Mouse (Mus musculus): Measurements from ENCODE around the gene Slc1a6. TPM values are rescaled to one million over a fixed set of nuclear protein-coding genes. Genes with fewer than 3 reads are reported as not detected.

Slc1a6 gene
- polyA plus RNA-seq (2014; fragmentation: Nextera tagmentation; extraction: Ambion mirVana): 0.80 and 0.84 TPM in 2 replicates

- Histone ChIP-seq H3K9me3 (ENCODE audit: control insufficient read depth, low read length) (no peaks in the 10 kb centered on the region), H3K27me3 (ENCODE audit: control insufficient read depth, insufficient read depth, low read length) (peaks cover 4% of the 10 kb centered on the region; the same call in 1 of the 2 replicates), H3K36me3 (ENCODE audit: control insufficient read depth, insufficient read depth, low read length) (no peaks in the 10 kb centered on the region), H3K4me3 (ENCODE audit: low read depth, low read length) (peak within 1 kb of the TSS; percentile 53), H3K9ac (ENCODE audit: low read length) (peak within 1 kb of the TSS; percentile 70), H3K4me1 (ENCODE audit: control insufficient read depth, insufficient read depth, low read length) (no peaks in the 10 kb centered on the region), H3K4me2 (ENCODE audit: low read depth) (peak within 1 kb of the TSS; percentile 98), H3K27ac (ENCODE audit: low read depth, low read length) (no peak within 1 kb of the TSS)
- ATAC-seq (ENCODE audit: insufficient read depth, low FRiP score, low TSS enrichment): peak; percentile 66
- peak; percentile 37 for DNase-seq (ENCODE audit: low spot score)
- WGBS: 2% methylated on average over 22 of the region's 54 CpGs
These were observed at the start of gene Slc1a6 for GRCm38 (mm10) chr10:78779981-78780651. Gene Slc1a6, plus strand, starts transcription at chr10:78780496.

GRCm38 (mm10) chr10:78739821-78740220 is 40.5 kb upstream of the Slc1a6 start:
- H3K9ac ChIP-seq (ENCODE audit: low read length): no peak overlapping the region
- no peaks in the 10 kb centered on the region for H3K4me1 ChIP-seq (ENCODE audit: control insufficient read depth, insufficient read depth, low read length)
- no peak overlapping the region for H3K4me2 ChIP-seq (ENCODE audit: low read depth)
- H3K9me3 ChIP-seq (ENCODE audit: control insufficient read depth, low read length): no peaks in the 10 kb centered on the region
- no peak overlapping the region for H3K27ac ChIP-seq (ENCODE audit: low read depth, low read length)
- WGBS: 81% methylated on average over 4 of the region's 4 CpGs
- ATAC-seq (ENCODE audit: insufficient read depth, low FRiP score, low TSS enrichment): no peak
- no peak for DNase-seq (ENCODE audit: low spot score)
- H3K27me3 ChIP-seq (ENCODE audit: control insufficient read depth, insufficient read depth, low read length): no peaks in the 10 kb centered on the region
- no peaks in the 10 kb centered on the region for H3K36me3 ChIP-seq (ENCODE audit: control insufficient read depth, insufficient read depth, low read length)
- H3K4me3 ChIP-seq (ENCODE audit: low read depth, low read length): no peak overlapping the region

- Histone ChIP-seq H3K4me1 (ENCODE audit: control insufficient read depth, insufficient read depth, low read length) (no peaks in the 10 kb centered on the region), H3K27ac (ENCODE audit: low read depth, low read length) (no peak overlapping the region), H3K4me3 (ENCODE audit: low read depth, low read length) (no peak overlapping the region), H3K9ac (ENCODE audit: low read length) (no peak overlapping the region), H3K4me2 (ENCODE audit: low read depth) (no peak overlapping the region), H3K9me3 (ENCODE audit: control insufficient read depth, low read length) (no peaks in the 10 kb centered on the region), H3K36me3 (ENCODE audit: control insufficient read depth, insufficient read depth, low read length) (no peaks in the 10 kb centered on the region), H3K27me3 (ENCODE audit: control insufficient read depth, insufficient read depth, low read length) (no peaks in the 10 kb centered on the region)
- DNase-seq (ENCODE audit: low spot score) (no peak), ATAC-seq (ENCODE audit: insufficient read depth, low FRiP score, low TSS enrichment) (no peak)
These were observed 36.6 kb upstream of the Slc1a6 start for GRCm38 (mm10) chr10:78743721-78744120.

GRCm38 (mm10) chr10:78745453-78746232 is 34.7 kb upstream of the Slc1a6 start:
- Histone ChIP-seq H3K4me1 (ENCODE audit: control insufficient read depth, insufficient read depth, low read length) (no peaks in the 10 kb centered on the region), H3K36me3 (ENCODE audit: control insufficient read depth, insufficient read depth, low read length) (no peaks in the 10 kb centered on the region), H3K9ac (ENCODE audit: low read length) (no peak overlapping the region), H3K9me3 (ENCODE audit: control insufficient read depth, low read length) (no peaks in the 10 kb centered on the region), H3K4me3 (ENCODE audit: low read depth, low read length) (no peak overlapping the region), H3K4me2 (ENCODE audit: low read depth) (no peak overlapping the region), H3K27ac (ENCODE audit: low read depth, low read length) (no peak overlapping the region), H3K27me3 (ENCODE audit: control insufficient read depth, insufficient read depth, low read length) (no peaks in the 10 kb centered on the region)
- ATAC-seq (ENCODE audit: insufficient read depth, low FRiP score, low TSS enrichment) (no peak), DNase-seq (ENCODE audit: low spot score) (no peak)
- 62% methylated on average over 4 of the region's 4 CpGs for WGBS

- H3K4me2 ChIP-seq (ENCODE audit: low read depth): peak overlapping the region; percentile 59
- peak overlapping the region; percentile 29 for H3K4me3 ChIP-seq (ENCODE audit: low read depth, low read length)
- H3K27ac ChIP-seq (ENCODE audit: low read depth, low read length): no peak overlapping the region
- no peaks in the 10 kb centered on the region for H3K36me3 ChIP-seq (ENCODE audit: control insufficient read depth, insufficient read depth, low read length)
- peak overlapping the region; percentile 18; the same call in 1 of the 2 replicates for H3K9ac ChIP-seq (ENCODE audit: low read length)
- peaks cover 2% of the 10 kb centered on the region; the same call in 1 of the 2 replicates for H3K4me1 ChIP-seq (ENCODE audit: control insufficient read depth, insufficient read depth, low read length)
- no peaks in the 10 kb centered on the region for H3K27me3 ChIP-seq (ENCODE audit: control insufficient read depth, insufficient read depth, low read length)
- H3K9me3 ChIP-seq (ENCODE audit: control insufficient read depth, low read length): no peaks in the 10 kb centered on the region
- peak; percentile 65 for DNase-seq (ENCODE audit: low spot score)
- 2% methylated on average over 27 of the region's 27 CpGs for WGBS
- ATAC-seq (ENCODE audit: insufficient read depth, low FRiP score, low TSS enrichment): peak; percentile 68
These were observed 33.1 kb upstream of the Slc1a6 start for GRCm38 (mm10) chr10:78747035-78747721.

GRCm38 (mm10) chr10:78748161-78748560 is 32.1 kb upstream of the Slc1a6 start:
- H3K4me1 ChIP-seq (ENCODE audit: control insufficient read depth, insufficient read depth, low read length): peaks cover 2% of the 10 kb centered on the region; the same call in 1 of the 2 replicates
- H3K9ac ChIP-seq (ENCODE audit: low read length): no peak overlapping the region
- H3K9me3 ChIP-seq (ENCODE audit: control insufficient read depth, low read length): no peaks in the 10 kb centered on the region
- H3K27ac ChIP-seq (ENCODE audit: low read depth, low read length): no peak overlapping the region
- WGBS: 86% methylated on average over 13 of the region's 13 CpGs
- no peak for ATAC-seq (ENCODE audit: insufficient read depth, low FRiP score, low TSS enrichment)
- H3K36me3 ChIP-seq (ENCODE audit: control insufficient read depth, insufficient read depth, low read length): no peaks in the 10 kb centered on the region
- H3K4me3 ChIP-seq (ENCODE audit: low read depth, low read length): no peak overlapping the region
- DNase-seq (ENCODE audit: low spot score): no peak
- no peak overlapping the region for H3K4me2 ChIP-seq (ENCODE audit: low read depth)
- no peaks in the 10 kb centered on the region for H3K27me3 ChIP-seq (ENCODE audit: control insufficient read depth, insufficient read depth, low read length)

- DNase-seq (ENCODE audit: low spot score) (no peak), ATAC-seq (ENCODE audit: insufficient read depth, low FRiP score, low TSS enrichment) (no peak)
- no peak overlapping the region for H3K27ac ChIP-seq (ENCODE audit: low read depth, low read length)
- WGBS: 91% methylated on average over 6 of the region's 6 CpGs
- H3K9ac ChIP-seq (ENCODE audit: low read length): no peak overlapping the region
- H3K4me2 ChIP-seq (ENCODE audit: low read depth): no peak overlapping the region
- no peak overlapping the region for H3K4me3 ChIP-seq (ENCODE audit: low read depth, low read length)
- no peaks in the 10 kb centered on the region for H3K9me3 ChIP-seq (ENCODE audit: control insufficient read depth, low read length)
- H3K4me1 ChIP-seq (ENCODE audit: control insufficient read depth, insufficient read depth, low read length): peaks cover 2% of the 10 kb centered on the region; the same call in 1 of the 2 replicates
- H3K36me3 ChIP-seq (ENCODE audit: control insufficient read depth, insufficient read depth, low read length): no peaks in the 10 kb centered on the region
- no peaks in the 10 kb centered on the region for H3K27me3 ChIP-seq (ENCODE audit: control insufficient read depth, insufficient read depth, low read length)
These were observed 31.4 kb upstream of the Slc1a6 start for GRCm38 (mm10) chr10:78748946-78749345.

- DNase-seq (ENCODE audit: low spot score): peak; percentile 91
- H3K27ac ChIP-seq (ENCODE audit: low read depth, low read length): peak within 1 kb of the TSS; percentile 62; the same call in 1 of the 2 replicates
These were observed 27.7 kb upstream of the Slc1a6 start, which contains the start of gene Ccdc105 for GRCm38 (mm10) chr10:78752452-78753191. Gene Ccdc105, minus strand, starts transcription at chr10:78753065.

More at GRCm38 (mm10) chr10:78752452-78753191, 27.7 kb upstream of the Slc1a6 start, which contains the start of gene Ccdc105:
- ATAC-seq (ENCODE audit: insufficient read depth, low FRiP score, low TSS enrichment): peak; percentile 90
- Histone ChIP-seq H3K27me3 (ENCODE audit: control insufficient read depth, insufficient read depth, low read length) (no peaks in the 10 kb centered on the region), H3K4me1 (ENCODE audit: control insufficient read depth, insufficient read depth, low read length) (peaks cover 2% of the 10 kb centered on the region; the same call in 1 of the 2 replicates), H3K4me3 (ENCODE audit: low read depth, low read length) (peak within 1 kb of the TSS; percentile 52), H3K9ac (ENCODE audit: low read length) (peak within 1 kb of the TSS; percentile 79), H3K9me3 (ENCODE audit: control insufficient read depth, low read length) (no peaks in the 10 kb centered on the region), H3K36me3 (ENCODE audit: control insufficient read depth, insufficient read depth, low read length) (no peaks in the 10 kb centered on the region), H3K4me2 (ENCODE audit: low read depth) (peak within 1 kb of the TSS; percentile 85)
- WGBS: under 1% methylated on average over 59 of the region's 61 CpGs
